Mouse (Mus musculus): Measurements from ENCODE around the gene Arhgdia. TPM values are rescaled to one million over a fixed set of nuclear protein-coding genes. Genes with fewer than 3 reads are reported as not detected.

The Arhgdia gene
- polyA plus RNA-seq, 1 experiment: 1,072 TPM

DNA sequence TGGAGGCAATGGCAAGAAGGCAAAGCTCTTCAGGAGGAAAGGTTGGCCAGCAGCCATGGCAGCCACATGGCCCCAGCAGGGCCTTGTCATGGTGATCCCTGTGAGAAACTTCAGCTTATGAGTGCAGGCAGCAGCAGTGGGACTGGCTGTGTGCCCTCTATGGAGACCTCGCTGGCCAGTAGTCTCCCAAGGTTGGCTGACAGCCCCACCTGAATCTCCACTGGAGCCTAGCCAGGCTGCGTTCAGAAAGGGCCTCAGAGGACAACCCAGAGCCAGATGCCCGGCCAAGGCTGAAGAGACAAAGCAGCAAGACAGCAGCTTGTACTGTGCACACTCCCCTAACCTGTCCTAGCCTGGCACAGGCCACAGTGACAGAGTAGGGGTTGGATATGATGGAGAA is 42.9 kb downstream of the Arhgdia start:
- H3K79me2 ChIP-seq (ENCODE audit: control insufficient read depth, insufficient read depth): no peaks in the 10 kb centered on the region
- TF ChIP-seq MYOG (IDR thresholded peaks at IDR 0.05; ENCODE audit: control insufficient read depth, extremely low read depth, insufficient read length): no peak
- TF ChIP-seq USF1 (IDR thresholded peaks at IDR 0.05; ENCODE audit: low read depth): no peak
- TF ChIP-seq CEBPB (IDR thresholded peaks at IDR 0.05; ENCODE audit: low read depth): no peak
- no peak for TF ChIP-seq CTCF (IDR thresholded peaks at IDR 0.05; ENCODE audit: control insufficient read depth, insufficient read depth, insufficient read length)
- no peak for TF ChIP-seq MAX (IDR thresholded peaks at IDR 0.05)
- TF ChIP-seq MYOD1 (IDR thresholded peaks at IDR 0.05; ENCODE audit: control insufficient read depth, insufficient read length, low read depth): no peak
- no peak for TF ChIP-seq FOSL1 (IDR thresholded peaks at IDR 0.05; ENCODE audit: insufficient read depth, low read length, poor library complexity, severe bottlenecking)
- H3K36me3 ChIP-seq (ENCODE audit: control insufficient read depth, insufficient read depth): peaks cover 6% of the 10 kb centered on the region
- H3K4me3 ChIP-seq (ENCODE audit: insufficient read depth, poor library complexity, severe bottlenecking): no peak overlapping the region
- H3ac ChIP-seq (ENCODE audit: control insufficient read depth, insufficient read length, low read depth): no peak overlapping the region
- H3K27me3 ChIP-seq (ENCODE audit: control insufficient read depth, insufficient read depth, insufficient read length): peaks cover 34% of the 10 kb centered on the region
- no peaks in the 10 kb centered on the region for H3K79me3 ChIP-seq (ENCODE audit: low read depth)

DNA sequence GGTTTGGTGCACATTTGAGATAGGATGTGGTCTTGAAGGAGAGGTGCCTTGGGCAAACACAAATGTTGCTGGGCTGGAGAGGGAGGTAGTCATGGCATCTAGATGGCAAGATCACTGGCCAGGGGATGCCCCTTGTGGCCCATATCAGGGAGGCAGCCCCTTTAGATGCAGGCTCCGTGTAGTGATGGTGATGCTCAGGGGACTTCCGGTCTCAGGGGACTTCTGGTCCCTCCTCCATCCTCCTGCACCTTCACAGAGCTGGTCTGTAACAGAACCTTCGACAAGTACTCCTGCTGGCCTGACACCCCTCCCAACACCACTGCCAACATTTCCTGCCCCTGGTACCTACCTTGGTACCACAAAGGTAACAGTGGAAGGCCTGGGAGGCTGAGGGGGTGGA is 45.6 kb downstream of the Arhgdia start:
- Histone ChIP-seq H3K27me3 (ENCODE audit: control insufficient read depth, insufficient read depth, insufficient read length) (peaks cover 60% of the 10 kb centered on the region), H3ac (ENCODE audit: control insufficient read depth, insufficient read length, low read depth) (no peak overlapping the region), H3K36me3 (ENCODE audit: control insufficient read depth, insufficient read depth) (no peaks in the 10 kb centered on the region), H3K79me2 (ENCODE audit: control insufficient read depth, insufficient read depth) (no peaks in the 10 kb centered on the region), H3K79me3 (ENCODE audit: low read depth) (no peaks in the 10 kb centered on the region), H3K4me3 (ENCODE audit: insufficient read depth, poor library complexity, severe bottlenecking) (no peak overlapping the region)
- TF ChIP-seq MYOG (IDR thresholded peaks at IDR 0.05; ENCODE audit: control insufficient read depth, extremely low read depth, insufficient read length) (no peak), USF1 (IDR thresholded peaks at IDR 0.05; ENCODE audit: low read depth) (no peak), CTCF (IDR thresholded peaks at IDR 0.05; ENCODE audit: control insufficient read depth, insufficient read depth, insufficient read length) (no peak), MYOD1 (IDR thresholded peaks at IDR 0.05; ENCODE audit: control insufficient read depth, insufficient read length, low read depth) (no peak), MAX (IDR thresholded peaks at IDR 0.05) (no peak), CEBPB (IDR thresholded peaks at IDR 0.05; ENCODE audit: low read depth) (no peak)

DNA sequence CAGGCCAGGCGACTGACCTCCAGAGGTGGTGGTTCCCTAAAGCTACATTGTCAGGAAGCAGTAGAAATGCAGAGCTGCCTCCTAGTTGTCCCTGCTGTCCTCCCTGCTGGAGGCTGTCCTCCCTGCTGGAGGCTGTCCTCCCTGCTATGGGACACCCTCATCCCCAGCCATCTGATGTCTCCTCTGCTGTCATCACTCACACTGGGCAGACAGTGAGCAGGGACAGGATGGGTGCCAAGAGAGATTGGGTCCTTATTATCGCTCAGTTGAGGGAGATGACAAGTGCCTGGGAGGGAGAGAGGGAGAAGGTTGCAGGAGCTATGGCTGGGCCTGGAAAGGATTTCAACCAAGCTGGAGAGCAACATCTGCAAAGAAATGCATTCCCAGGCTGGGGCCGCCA is 46.3 kb downstream of the Arhgdia start:
- Histone ChIP-seq H3K79me3 (ENCODE audit: low read depth) (no peaks in the 10 kb centered on the region), H3ac (ENCODE audit: control insufficient read depth, insufficient read length, low read depth) (no peak overlapping the region), H3K27me3 (ENCODE audit: control insufficient read depth, insufficient read depth, insufficient read length) (peaks cover 67% of the 10 kb centered on the region), H3K79me2 (ENCODE audit: control insufficient read depth, insufficient read depth) (no peaks in the 10 kb centered on the region), H3K4me3 (ENCODE audit: insufficient read depth, poor library complexity, severe bottlenecking) (no peak overlapping the region), H3K36me3 (ENCODE audit: control insufficient read depth, insufficient read depth) (no peaks in the 10 kb centered on the region)
- TF ChIP-seq USF1 (IDR thresholded peaks at IDR 0.05; ENCODE audit: low read depth): no peak
- no peak for TF ChIP-seq MAX (IDR thresholded peaks at IDR 0.05)
- no peak for TF ChIP-seq CEBPB (IDR thresholded peaks at IDR 0.05; ENCODE audit: low read depth)
- TF ChIP-seq MYOG (IDR thresholded peaks at IDR 0.05; ENCODE audit: control insufficient read depth, extremely low read depth, insufficient read length): no peak
- TF ChIP-seq CTCF (IDR thresholded peaks at IDR 0.05; ENCODE audit: control insufficient read depth, insufficient read depth, insufficient read length): no peak
- TF ChIP-seq FOSL1 (IDR thresholded peaks at IDR 0.05; ENCODE audit: insufficient read depth, low read length, poor library complexity, severe bottlenecking): no peak
- no peak for TF ChIP-seq MYOD1 (IDR thresholded peaks at IDR 0.05; ENCODE audit: control insufficient read depth, insufficient read length, low read depth)

DNA sequence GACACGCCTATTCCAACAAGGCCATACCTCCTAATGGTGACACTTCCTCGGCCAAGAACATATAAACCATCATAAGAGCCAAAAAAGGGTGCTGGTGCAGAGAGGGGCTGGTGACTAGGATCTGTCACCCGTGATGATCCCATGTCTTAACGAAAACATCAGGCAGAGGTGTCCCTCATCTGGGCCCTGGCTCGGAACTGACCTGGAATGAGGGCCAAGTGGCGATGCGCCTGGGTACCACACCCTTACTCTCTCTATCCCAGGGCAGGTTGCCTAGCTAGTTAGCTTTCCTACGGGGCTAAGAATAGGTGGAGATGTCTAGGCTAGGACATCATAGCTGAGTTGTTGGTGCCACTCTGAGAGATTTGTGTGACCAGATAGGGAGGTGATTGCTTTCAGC is 47.3 kb downstream of the Arhgdia start:
- H3K36me3 ChIP-seq (ENCODE audit: control insufficient read depth, insufficient read depth): no peaks in the 10 kb centered on the region
- no peaks in the 10 kb centered on the region for H3K79me2 ChIP-seq (ENCODE audit: control insufficient read depth, insufficient read depth)
- H3ac ChIP-seq (ENCODE audit: control insufficient read depth, insufficient read length, low read depth): no peak overlapping the region
- peaks cover 77% of the 10 kb centered on the region for H3K27me3 ChIP-seq (ENCODE audit: control insufficient read depth, insufficient read depth, insufficient read length)
- TF ChIP-seq MYOG (IDR thresholded peaks at IDR 0.05; ENCODE audit: control insufficient read depth, extremely low read depth, insufficient read length) (no peak), MAX (IDR thresholded peaks at IDR 0.05) (no peak), CTCF (IDR thresholded peaks at IDR 0.05; ENCODE audit: control insufficient read depth, insufficient read depth, insufficient read length) (no peak), CEBPB (IDR thresholded peaks at IDR 0.05; ENCODE audit: low read depth) (no peak), FOSL1 (IDR thresholded peaks at IDR 0.05; ENCODE audit: insufficient read depth, low read length, poor library complexity, severe bottlenecking) (no peak), MYOD1 (IDR thresholded peaks at IDR 0.05; ENCODE audit: control insufficient read depth, insufficient read length, low read depth) (no peak)
- H3K79me3 ChIP-seq (ENCODE audit: low read depth): no peaks in the 10 kb centered on the region
- no peak overlapping the region for H3K4me3 ChIP-seq (ENCODE audit: insufficient read depth, poor library complexity, severe bottlenecking)

DNA sequence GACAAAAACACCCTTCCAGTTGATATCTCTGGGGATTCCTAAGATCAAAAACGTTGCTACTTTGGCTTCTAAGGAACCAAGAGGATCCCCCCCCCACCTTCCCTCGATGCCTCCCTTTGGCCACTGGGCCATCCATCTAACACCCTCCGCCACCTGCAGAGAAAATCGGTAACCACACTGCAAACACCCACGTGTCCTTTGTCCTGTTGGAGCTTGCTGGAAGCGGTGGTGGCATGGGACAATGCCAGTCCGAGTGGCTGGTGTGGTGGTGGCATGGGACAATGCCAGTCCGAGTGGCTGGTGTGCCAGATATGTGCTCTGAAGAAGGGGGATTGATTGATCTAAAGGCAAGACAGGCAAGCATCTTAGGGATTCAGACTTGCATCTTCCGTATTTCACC is 49.8 kb downstream of the Arhgdia start:
- Histone ChIP-seq H3ac (ENCODE audit: control insufficient read depth, insufficient read length, low read depth) (no peak overlapping the region), H3K4me3 (ENCODE audit: insufficient read depth, poor library complexity, severe bottlenecking) (no peak overlapping the region), H3K79me3 (ENCODE audit: low read depth) (no peaks in the 10 kb centered on the region), H3K27me3 (ENCODE audit: control insufficient read depth, insufficient read depth, insufficient read length) (peaks cover 90% of the 10 kb centered on the region), H3K36me3 (ENCODE audit: control insufficient read depth, insufficient read depth) (no peaks in the 10 kb centered on the region), H3K79me2 (ENCODE audit: control insufficient read depth, insufficient read depth) (no peaks in the 10 kb centered on the region)
- TF ChIP-seq FOSL1 (IDR thresholded peaks at IDR 0.05; ENCODE audit: insufficient read depth, low read length, poor library complexity, severe bottlenecking) (no peak), MYOG (IDR thresholded peaks at IDR 0.05; ENCODE audit: control insufficient read depth, extremely low read depth, insufficient read length) (no peak), USF1 (IDR thresholded peaks at IDR 0.05; ENCODE audit: low read depth) (no peak), CTCF (IDR thresholded peaks at IDR 0.05; ENCODE audit: control insufficient read depth, insufficient read depth, insufficient read length) (no peak), MAX (IDR thresholded peaks at IDR 0.05) (no peak), MYOD1 (IDR thresholded peaks at IDR 0.05; ENCODE audit: control insufficient read depth, insufficient read length, low read depth) (no peak), CEBPB (IDR thresholded peaks at IDR 0.05; ENCODE audit: low read depth) (no peak)

Measured in C2C12 (cell line).